In genomic region chr7:126594862-126595561, GRCm38 (mm10) we compare ENCODE assay signal across 26 mouse cellular contexts. TPM values are rescaled to one million over a fixed set of nuclear protein-coding genes. Genes with fewer than 3 reads are reported as not detected.
DNase-seq lines count a peak whose midpoint lies in the region; ATAC-seq and TF ChIP-seq lines count a peak whose summit lies in the region.
"Had no signal": no experiment of that assay in that cellular context is flagged by ENCODE, and none has a peak within 500 bp of the region (broad histone marks: within the 10 kb centered on the region; RNA-seq: fewer than 3 reads in every experiment).

Il27 (minus strand) TSS chr7:126594941.

- no peak for ATAC-seq in liver, embryonic 12.5 days
- ATAC-seq: CD4-positive, CD25-positive, alpha-beta regulatory T cell, adult 4 months; forebrain, embryonic 16.5 days; hindbrain, embryonic 16.5 days had no signal

- no peak for DNase-seq in liver, adult 2 months (ENCODE audit: extremely low read depth, low read depth, low spot score)
- no peak for DNase-seq in testis, postnatal 10 days (ENCODE audit: low spot score)
- no peak for DNase-seq in heart, postnatal 36 days
- DNase-seq: adrenal gland, postnatal 10 days; B cell, adult 2 months; cerebellum, adult 2 months; cerebellum, postnatal 10 days; gastrocnemius, postnatal 10 days; heart, adult 2 months; heart, postnatal 14 days had no signal

- 0 out of 2 replicates have a peak within 1 kb of the TSS, but pooled peaks have one; percentile 37 for H3K9ac ChIP-seq in liver, adult 2 months (ENCODE audit: low read depth, low read length)
- no peak within 1 kb of the TSS for H3K9ac ChIP-seq in liver, embryonic 12.5 days
- H3K9ac ChIP-seq: embryonic facial prominence, embryonic 12.5 days; heart, embryonic 15.5 days; hindbrain, embryonic 12.5 days had no signal

- TF ChIP-seq POLR2A in liver, adult 2 months (IDR thresholded peaks at IDR 0.05; ENCODE audit: extremely low read depth, insufficient read depth, low read length): no peak
- no peak for TF ChIP-seq POLR2A in bone marrow macrophage, adult 2 months (IDR thresholded peaks at IDR 0.05; ENCODE audit: borderline replicate concordance, low read depth, low read length)
- TF ChIP-seq POLR2A in small intestine, adult 2 months (IDR thresholded peaks at IDR 0.05; ENCODE audit: low read depth, low read length): no peak

- 79% methylated on average over 11 of the region's 11 CpGs for WGBS in liver, adult 2 months
- WGBS in liver, embryonic 12.5 days (ENCODE audit: insufficient replicate concordance): 60% methylated on average over 11 of the region's 11 CpGs
- whole genome bisulfite sequencing in macrophage (ENCODE audit: missing documents): 44% methylated on average over 11 of the region's 11 CpGs
- 74% methylated on average over 11 of the region's 11 CpGs for WGBS in small intestine, adult 2 months

- no peak within 1 kb of the TSS for H3K4me2 ChIP-seq in liver, embryonic 12.5 days
- H3K4me2 ChIP-seq: embryonic facial prominence, embryonic 12.5 days; heart, embryonic 11.5 days; heart, embryonic 15.5 days; hindbrain, embryonic 12.5 days had no signal

- H3K4me1 ChIP-seq in liver, adult 2 months (ENCODE audit: control insufficient read depth, insufficient read depth, low read length): no peaks in the 10 kb centered on the region
- peaks cover 9% of the 10 kb centered on the region; the same call in 1 of the 2 replicates for H3K4me1 ChIP-seq in liver, embryonic 12.5 days
- peaks cover 51% of the 10 kb centered on the region for H3K4me1 ChIP-seq in bone marrow macrophage, adult 2 months (ENCODE audit: control insufficient read depth, insufficient read depth, low read length)
- H3K4me1 ChIP-seq in small intestine, adult 2 months (ENCODE audit: control insufficient read depth, insufficient read depth, insufficient read length, low read length): no peaks in the 10 kb centered on the region; the same call in 1 of the 2 replicates
- H3K4me1 ChIP-seq: embryonic facial prominence, embryonic 12.5 days; heart, embryonic 15.5 days; hindbrain, embryonic 12.5 days had no signal

- no peak for TF ChIP-seq CTCF in liver, adult 2 months (IDR thresholded peaks at IDR 0.05; ENCODE audit: low read depth, low read length)
- no peak for TF ChIP-seq CTCF in bone marrow macrophage, adult 2 months (IDR thresholded peaks at IDR 0.05; ENCODE audit: low read depth, low read length)
- no peak for TF ChIP-seq CTCF in small intestine, adult 2 months (IDR thresholded peaks at IDR 0.05; ENCODE audit: extremely low read depth, insufficient read length, insufficient replicate concordance, low read depth, low read length)

- no peaks in the 10 kb centered on the region for H3K36me3 ChIP-seq in liver, adult 2 months (ENCODE audit: control insufficient read depth, insufficient read depth, low read length)
- no peaks in the 10 kb centered on the region for H3K36me3 ChIP-seq in liver, embryonic 12.5 days
- peaks cover 9% of the 10 kb centered on the region; the same call in 1 of the 2 replicates for H3K36me3 ChIP-seq in macrophage (ENCODE audit: inconsistent target)
- H3K36me3 ChIP-seq in small intestine, adult 2 months (ENCODE audit: control insufficient read depth, insufficient read depth, low read length): no peaks in the 10 kb centered on the region
- H3K36me3 ChIP-seq: embryonic facial prominence, embryonic 12.5 days; heart, embryonic 15.5 days; hindbrain, embryonic 12.5 days had no signal

- H3K4me3 ChIP-seq in liver, adult 2 months (ENCODE audit: insufficient read depth, low read depth, low read length): peak within 1 kb of the TSS; percentile 48; the same call in 1 of the 2 replicates
- no peak within 1 kb of the TSS for H3K4me3 ChIP-seq in liver, embryonic 12.5 days
- H3K4me3 ChIP-seq in bone marrow macrophage, adult 2 months (ENCODE audit: insufficient read depth, low read length): peak within 1 kb of the TSS; percentile 16; the same call in 1 of the 2 replicates
- peak within 1 kb of the TSS; percentile 13; the same call in 1 of the 2 replicates for H3K4me3 ChIP-seq in macrophage (ENCODE audit: inconsistent target)
- H3K4me3 ChIP-seq in small intestine, adult 2 months (ENCODE audit: low read depth, low read length): peak within 1 kb of the TSS; percentile 17; the same call in 1 of the 2 replicates
- H3K4me3 ChIP-seq: embryonic facial prominence, embryonic 12.5 days; heart, adult 2 months; heart, embryonic 15.5 days; hindbrain, embryonic 12.5 days had no signal

- intact Hi-C loops in heart, postnatal 36 days (cut with DNase I): no loop called here

- H3K9me3 ChIP-seq in liver, embryonic 12.5 days (replicated peaks): no peaks in the 10 kb centered on the region
- H3K9me3 ChIP-seq: embryonic facial prominence, embryonic 12.5 days; heart, embryonic 15.5 days; hindbrain, embryonic 12.5 days had no signal

- no peaks in the 10 kb centered on the region for H3K27me3 ChIP-seq in liver, adult 2 months (ENCODE audit: control insufficient read depth, insufficient read depth, low read length)
- peaks cover 30% of the 10 kb centered on the region for H3K27me3 ChIP-seq in liver, embryonic 12.5 days (replicated peaks)
- no peaks in the 10 kb centered on the region for H3K27me3 ChIP-seq in small intestine, adult 2 months (ENCODE audit: control insufficient read depth, insufficient read depth, low read length)
- H3K27me3 ChIP-seq: hindbrain, embryonic 12.5 days had no signal

- H3K27ac ChIP-seq in liver, adult 2 months (replicated peaks; ENCODE audit: insufficient read depth, low read depth, low read length): peak within 1 kb of the TSS; percentile 37
- no peak within 1 kb of the TSS for H3K27ac ChIP-seq in liver, embryonic 12.5 days
- H3K27ac ChIP-seq in bone marrow macrophage, adult 2 months (ENCODE audit: insufficient read depth, low read depth, low read length): no peak within 1 kb of the TSS
- peak within 1 kb of the TSS; percentile 33 for H3K27ac ChIP-seq in macrophage
- peak within 1 kb of the TSS; percentile 10; the same call in 1 of the 2 replicates for H3K27ac ChIP-seq in small intestine, adult 2 months (ENCODE audit: insufficient read depth, low read depth, low read length)
- H3K27ac ChIP-seq: embryonic facial prominence, embryonic 12.5 days; heart, adult 2 months; heart, embryonic 15.5 days; hindbrain, embryonic 12.5 days had no signal

- no peaks in the 10 kb centered on the region for H3K79me2 ChIP-seq in liver, adult 2 months (ENCODE audit: control insufficient read depth, insufficient read depth, low read length)
- peaks cover 6% of the 10 kb centered on the region; the same call in 1 of the 2 replicates for H3K79me2 ChIP-seq in macrophage (ENCODE audit: inconsistent target)

RNA-seq across cellular contexts. Expression of gene Il27, which starts in this region (rescaled TPM):
- not detected in 2 replicates for total RNA-seq in liver, adult 2 months (2014; rRNA removed)
- polyA plus RNA-seq in liver, adult 2 months (2012; rRNA removed): 0.31 TPM in 1 of 2 replicates, not detected in the other
- not detected in 2 replicates for polyA plus RNA-seq in liver, embryonic 12.5 days (2016; fragmentation: Nextera tagmentation; extraction: Ambion mirVana)
- polyA plus RNA-seq in bone marrow macrophage, adult 2 months (2012; ENCODE audit: insufficient read depth, insufficient read length, missing spikeins): 2.9 and 3.3 TPM in 2 replicates
- 100 to 1,000 TPM in 7 of 26 experiments, 10 to 100 TPM in 8, 1 to 10 TPM in 7, not detected in 4; 1.5 to 279 (median 15.6) TPM for total RNA-seq in macrophage (2018; cell fraction: chromatin; rRNA removed)
- 100 to 1,000 TPM in 2 of 26 experiments, 10 to 100 TPM in 9, 1 to 10 TPM in 13, under 1 TPM in 2; 0.60 to 133 (median 8.8) TPM for total RNA-seq in macrophage (2018; cell fraction: cytosol; rRNA removed)
- total RNA-seq in macrophage (2018; cell fraction: nucleus; rRNA removed): 100 to 1,000 TPM in 6 of 26 experiments, 10 to 100 TPM in 12, 1 to 10 TPM in 8; 2.2 to 494 (median 26.4) TPM
- 1.1 to 2.6 TPM (median 1.2 TPM) in 3 replicates for polyA plus RNA-seq in macrophage (2018)
- 0.15 and 0.51 TPM in 2 replicates for polyA plus RNA-seq in small intestine, adult 2 months (2012; rRNA removed)
- not detected for total RNA-seq in heart, postnatal 36 days (2021)
- total RNA-seq: adrenal gland, postnatal 10 days; adrenal gland, postnatal 4 days; gastrocnemius, postnatal 10 days; gastrocnemius, postnatal 4 days; heart, adult 2 months; heart, postnatal 14 days; MEL had no signal
- polyA plus RNA-seq: CD4-positive, CD25-positive, alpha-beta regulatory T cell, adult 4 months; cerebellum, adult 2 months; embryonic facial prominence, embryonic 12.5 days; forebrain, embryonic 11.5 days; forebrain, embryonic 16.5 days; frontal cortex, adult 2 months; heart, adult 2 months; heart, embryonic 11.5 days; hindbrain, embryonic 12.5 days; hindbrain, embryonic 16.5 days had no signal

Comparison
In these comparisons a context has a peak if more than half of its experiments do, and no peak if none do; other contexts are left out.
1. H3K27ac ChIP-seq: peak in liver, adult 2 months (single experiment), macrophage (single experiment) and small intestine, adult 2 months (single experiment); none in liver, embryonic 12.5 days (single experiment) and bone marrow macrophage, adult 2 months (single experiment).